Comparison of ENCODE assay signal across 8 mouse cellular contexts in genomic region chr1:53296581-53297383, GRCm38 (mm10). TPM values are rescaled to one million over a fixed set of nuclear protein-coding genes. Genes with fewer than 3 reads are reported as not detected.
A peak's percentile ranks its signal among the peaks of the same experiment; 100 is the strongest.
DNase-seq lines count a peak whose midpoint lies in the region; ATAC-seq and TF ChIP-seq lines count a peak whose summit lies in the region.

Gene Pms1 (minus strand): TSS chr1:53297018.
Gene Ormdl1 (plus strand): TSS chr1:53297095.
Gene Gm28778 (plus strand): TSS chr1:53297111.

- H3ac ChIP-seq in C2C12 (ENCODE audit: control insufficient read depth, insufficient read length, low read depth) = peak within 1 kb of the TSS; percentile 92
- peak within 1 kb of the TSS; percentile 9 for H3ac ChIP-seq in myocyte (ENCODE audit: control insufficient read depth, insufficient read length)

- peak within 1 kb of the TSS; percentile 51 for H3K4me3 ChIP-seq in C2C12 (ENCODE audit: insufficient read depth, poor library complexity, severe bottlenecking)
- peak within 1 kb of the TSS; percentile 90 for H3K4me3 ChIP-seq in erythroblast, embryonic 14.5 days (replicated peaks)
- peak within 1 kb of the TSS; percentile 85 for H3K4me3 ChIP-seq in heart, embryonic 11.5 days (ENCODE audit: low read depth, low read length)
- H3K4me3 ChIP-seq in kidney, embryonic 16.5 days (ENCODE audit: low read length) = peak within 1 kb of the TSS; percentile 81
- H3K4me3 ChIP-seq in liver, adult 2 months (ENCODE audit: insufficient read depth, low read depth, low read length) = peak within 1 kb of the TSS; percentile 68
- peak within 1 kb of the TSS; percentile 64 for H3K4me3 ChIP-seq in myocyte

- H3K79me3 ChIP-seq in C2C12 (ENCODE audit: low read depth) = peaks cover 2% of the 10 kb centered on the region

- peak; percentile 98 for DNase-seq in brain, embryonic 14.5 days (ENCODE audit: low read depth)
- peak; percentile 92 for DNase-seq in liver, adult 2 months (ENCODE audit: extremely low read depth, low read depth, low spot score)
- DNase-seq in splenic B cell, adult 2 months (ENCODE audit: low read depth, low spot score) = peak; percentile 93

- no peak for TF ChIP-seq CTCF in C2C12 (IDR thresholded peaks at IDR 0.05; ENCODE audit: control insufficient read depth, insufficient read depth, insufficient read length)
- TF ChIP-seq CTCF in brain, embryonic 14.5 days (IDR thresholded peaks at IDR 0.05; ENCODE audit: borderline replicate concordance, extremely low read depth, insufficient read depth, insufficient read length) = peak; percentile 18; the same call in 1 of the 2 replicates
- 0 out of 2 replicates have a peak, but pooled peaks have one; percentile 16 for TF ChIP-seq CTCF in liver, adult 2 months (IDR thresholded peaks at IDR 0.05; ENCODE audit: low read depth, low read length)

- peak within 1 kb of the TSS; percentile 92 for H3K9ac ChIP-seq in heart, embryonic 11.5 days (ENCODE audit: low read depth, low read length)
- peak within 1 kb of the TSS; percentile 91 for H3K9ac ChIP-seq in kidney, embryonic 16.5 days (replicated peaks; ENCODE audit: low read length)
- peak within 1 kb of the TSS; percentile 94 for H3K9ac ChIP-seq in liver, adult 2 months (ENCODE audit: low read depth, low read length)

- no peaks in the 10 kb centered on the region for H3K27me3 ChIP-seq in C2C12 (ENCODE audit: control insufficient read depth, insufficient read depth, insufficient read length)
- H3K27me3 ChIP-seq in erythroblast, embryonic 14.5 days (ENCODE audit: control insufficient read depth) = no peaks in the 10 kb centered on the region
- H3K27me3 ChIP-seq in heart, embryonic 11.5 days (ENCODE audit: control insufficient read depth, insufficient read depth, low read length) = no peaks in the 10 kb centered on the region
- no peaks in the 10 kb centered on the region for H3K27me3 ChIP-seq in kidney, embryonic 16.5 days (ENCODE audit: insufficient read depth, low read length)
- H3K27me3 ChIP-seq in liver, adult 2 months (ENCODE audit: control insufficient read depth, insufficient read depth, low read length) = no peaks in the 10 kb centered on the region
- H3K27me3 ChIP-seq in myocyte (ENCODE audit: control insufficient read depth, insufficient read depth, insufficient read length) = no peaks in the 10 kb centered on the region
- H3K27me3 ChIP-seq in splenic B cell, adult 2 months (ENCODE audit: control insufficient read depth, insufficient read depth, low read length, poor library complexity, severe bottlenecking) = no peaks in the 10 kb centered on the region

- peak within 1 kb of the TSS; percentile 72 for H3K4me2 ChIP-seq in heart, embryonic 11.5 days
- H3K4me2 ChIP-seq in kidney, embryonic 16.5 days (replicated peaks; ENCODE audit: low read depth, low read length) = peak within 1 kb of the TSS; percentile 69
- peak within 1 kb of the TSS; percentile 89 for H3K4me2 ChIP-seq in myocyte (ENCODE audit: low read depth)

- ATAC-seq in heart, embryonic 11.5 days (replicated peaks; ENCODE audit: insufficient number of reproducible peaks, low FRiP score, low TSS enrichment) = peak; percentile 100
- peak; percentile 100 for ATAC-seq in kidney, embryonic 16.5 days (ENCODE audit: low FRiP score, low TSS enrichment)

- peaks cover 10% of the 10 kb centered on the region for H3K36me3 ChIP-seq in C2C12 (ENCODE audit: control insufficient read depth, insufficient read depth)
- H3K36me3 ChIP-seq in erythroblast, embryonic 14.5 days (ENCODE audit: control insufficient read depth) = peaks cover 47% of the 10 kb centered on the region
- no peaks in the 10 kb centered on the region for H3K36me3 ChIP-seq in heart, embryonic 11.5 days (ENCODE audit: control insufficient read depth, insufficient read depth, low read length)
- peaks cover 2% of the 10 kb centered on the region; the same call in 1 of the 2 replicates for H3K36me3 ChIP-seq in kidney, embryonic 16.5 days (ENCODE audit: insufficient read depth, low read length)
- no peaks in the 10 kb centered on the region for H3K36me3 ChIP-seq in liver, adult 2 months (ENCODE audit: control insufficient read depth, insufficient read depth, low read length)
- no peaks in the 10 kb centered on the region for H3K36me3 ChIP-seq in myocyte (ENCODE audit: control insufficient read depth, insufficient read depth)
- 0 out of 2 replicates have a peak, but pooled peaks cover 3% of the 10 kb centered on the region for H3K36me3 ChIP-seq in splenic B cell, adult 2 months (ENCODE audit: control insufficient read depth, insufficient read depth, low read length, poor library complexity, severe bottlenecking)

- peaks cover 13% of the 10 kb centered on the region for H3K79me2 ChIP-seq in C2C12 (ENCODE audit: control insufficient read depth, insufficient read depth)
- peaks cover 5% of the 10 kb centered on the region; the same call in 1 of the 2 replicates for H3K79me2 ChIP-seq in liver, adult 2 months (ENCODE audit: control insufficient read depth, insufficient read depth, low read length)
- no peaks in the 10 kb centered on the region for H3K79me2 ChIP-seq in myocyte (ENCODE audit: control insufficient read depth, insufficient read depth)

- H3K4me1 ChIP-seq in erythroblast, embryonic 14.5 days (ENCODE audit: control insufficient read depth) = peaks cover 27% of the 10 kb centered on the region
- H3K4me1 ChIP-seq in heart, embryonic 11.5 days (ENCODE audit: control insufficient read depth, insufficient read depth, low read length) = no peaks in the 10 kb centered on the region
- H3K4me1 ChIP-seq in kidney, embryonic 16.5 days (ENCODE audit: insufficient read depth, low read length) = peaks cover 8% of the 10 kb centered on the region
- peaks cover 6% of the 10 kb centered on the region; the same call in 1 of the 2 replicates for H3K4me1 ChIP-seq in liver, adult 2 months (ENCODE audit: control insufficient read depth, insufficient read depth, low read length)

- peak; percentile 70 for TF ChIP-seq POLR2A in brain, embryonic 14.5 days (IDR thresholded peaks at IDR 0.05; ENCODE audit: borderline replicate concordance, extremely low read depth, insufficient read depth, insufficient read length, poor library complexity, severe bottlenecking)
- TF ChIP-seq POLR2A in liver, adult 2 months (IDR thresholded peaks at IDR 0.05; ENCODE audit: extremely low read depth, insufficient read depth, low read length) = peak; percentile 64
- TF ChIP-seq POLR2A in myocyte (IDR thresholded peaks at IDR 0.05; ENCODE audit: insufficient read length, low read depth) = peak; percentile 89

- peak within 1 kb of the TSS; percentile 93 for H3K27ac ChIP-seq in heart, embryonic 11.5 days (ENCODE audit: low read depth, low read length)
- peak within 1 kb of the TSS; percentile 87 for H3K27ac ChIP-seq in kidney, embryonic 16.5 days (ENCODE audit: low read length)
- peak within 1 kb of the TSS; percentile 69 for H3K27ac ChIP-seq in liver, adult 2 months (replicated peaks; ENCODE audit: insufficient read depth, low read depth, low read length)

- no peaks in the 10 kb centered on the region for H3K9me3 ChIP-seq in erythroblast, embryonic 14.5 days (ENCODE audit: control insufficient read depth, low read length)
- no peaks in the 10 kb centered on the region for H3K9me3 ChIP-seq in heart, embryonic 11.5 days (replicated peaks; ENCODE audit: control insufficient read depth, low read length)
- no peaks in the 10 kb centered on the region for H3K9me3 ChIP-seq in kidney, embryonic 16.5 days (ENCODE audit: low read length)

- WGBS in heart, embryonic 11.5 days (ENCODE audit: insufficient replicate concordance) = under 1% methylated on average over 66 of the region's 66 CpGs
- 1% methylated on average over 66 of the region's 66 CpGs for WGBS in kidney, embryonic 16.5 days
- WGBS in liver, adult 2 months = under 1% methylated on average over 66 of the region's 66 CpGs

TF ChIP-seq in C2C12, 6 proteins besides CTCF, POLR2A, EP300 and RAD21 (continues in another document):
- TF ChIP-seq MYOG (IDR thresholded peaks at IDR 0.05; ENCODE audit: control insufficient read depth, extremely low read depth, insufficient read length) (no peak), MAX (IDR thresholded peaks at IDR 0.05) (no peak), FOSL1 (IDR thresholded peaks at IDR 0.05; ENCODE audit: insufficient read depth, low read length, poor library complexity, severe bottlenecking) (no peak), CEBPB (IDR thresholded peaks at IDR 0.05; ENCODE audit: low read depth) (no peak)

TF ChIP-seq in myocyte, 11 proteins besides CTCF, POLR2A, EP300 and RAD21 (continues in another document):
- no peak for TF ChIP-seq USF1 (IDR thresholded peaks at IDR 0.05; ENCODE audit: low read depth)
- no peak for TF ChIP-seq TCF12 (IDR thresholded peaks at IDR 0.05; ENCODE audit: insufficient read depth, poor library complexity, severe bottlenecking)
- TF ChIP-seq E2F4 (IDR thresholded peaks at IDR 0.05; ENCODE audit: insufficient read depth) = peak; percentile 16
- TF ChIP-seq POLR2AphosphoS2 (IDR thresholded peaks at IDR 0.05; ENCODE audit: insufficient read length, low read depth) = peak; percentile 93

RNA-seq across cellular contexts. Expression of gene Pms1, which starts in this region (rescaled TPM):
- polyA plus RNA-seq in C2C12 (2012; fragmentation: generic; extraction: Trizol) = 2.1 TPM
- 4.0 and 4.3 TPM in 2 replicates for polyA plus RNA-seq in brain, embryonic 14.5 days (2012; rRNA removed)
- polyA plus RNA-seq in erythroblast, embryonic 14.5 days (2012) = 0.18 TPM in 1 of 2 replicates, not detected in the other
- 14.5 and 15.2 TPM in 2 replicates for polyA plus RNA-seq in heart, embryonic 11.5 days (2014; fragmentation: Nextera tagmentation; extraction: Ambion mirVana)
- polyA plus RNA-seq in kidney, embryonic 16.5 days (2015; fragmentation: Nextera tagmentation; extraction: Ambion mirVana) = 18.6 and 20.7 TPM in 2 replicates
- total RNA-seq in liver, adult 2 months (2014; rRNA removed) = 5.6 and 7.9 TPM in 2 replicates
- 0.85 and 2.5 TPM in 2 replicates for polyA plus RNA-seq in liver, adult 2 months (2012; rRNA removed)
- polyA plus RNA-seq in myocyte (2012; fragmentation: generic; extraction: Trizol) = 1.4 TPM

RNA-seq across cellular contexts. Expression of gene Ormdl1, which starts in this region (rescaled TPM):
- polyA plus RNA-seq in C2C12 (2012; fragmentation: generic; extraction: Trizol) (9.3 TPM), myocyte (2012; fragmentation: generic; extraction: Trizol) (6.1 TPM)
- 34.2 and 39.5 TPM in 2 replicates for polyA plus RNA-seq in brain, embryonic 14.5 days (2012; rRNA removed)
- polyA plus RNA-seq in erythroblast, embryonic 14.5 days (2012) = 0.08 and 0.10 TPM in 2 replicates
- 51.2 and 58.2 TPM in 2 replicates for polyA plus RNA-seq in heart, embryonic 11.5 days (2014; fragmentation: Nextera tagmentation; extraction: Ambion mirVana)
- polyA plus RNA-seq in kidney, embryonic 16.5 days (2015; fragmentation: Nextera tagmentation; extraction: Ambion mirVana) = 47.8 and 48.3 TPM in 2 replicates
- 38.5 and 45.7 TPM in 2 replicates for total RNA-seq in liver, adult 2 months (2014; rRNA removed)
- 9.4 and 14.1 TPM in 2 replicates for polyA plus RNA-seq in liver, adult 2 months (2012; rRNA removed)

RNA-seq across cellular contexts. Expression of gene Gm28778, which starts in this region (rescaled TPM):
- polyA plus RNA-seq in C2C12 (2012; fragmentation: generic; extraction: Trizol) = not detected
- polyA plus RNA-seq in brain, embryonic 14.5 days (2012; rRNA removed) = 2.9 TPM in 2 replicates
- not detected in 2 replicates for polyA plus RNA-seq in erythroblast, embryonic 14.5 days (2012)
- polyA plus RNA-seq in heart, embryonic 11.5 days (2014; fragmentation: Nextera tagmentation; extraction: Ambion mirVana) = not detected in 2 replicates
- not detected in 2 replicates for polyA plus RNA-seq in kidney, embryonic 16.5 days (2015; fragmentation: Nextera tagmentation; extraction: Ambion mirVana)
- 4.6 TPM in 1 of 2 replicates, not detected in the other for total RNA-seq in liver, adult 2 months (2014; rRNA removed)
- polyA plus RNA-seq in liver, adult 2 months (2012; rRNA removed) = 21.7 and 27.3 TPM in 2 replicates
- polyA plus RNA-seq in myocyte (2012; fragmentation: generic; extraction: Trizol) = not detected

Comparison
In these comparisons a context has a peak if more than half of its experiments do, and no peak if none do; other contexts are left out.
1. Peak in every context shown above with its lines: DNase-seq, ATAC-seq, H3K4me3 ChIP-seq and H3K27ac ChIP-seq.